Mouse (Mus musculus) forebrain, postnatal 0 days (tissue): ENCODE data around the gene Klhdc10. TPM values are rescaled to one million over a fixed set of nuclear protein-coding genes. Genes with fewer than 3 reads are reported as not detected.
A peak's percentile ranks its signal among the peaks of the same experiment; 100 is the strongest.

Experiments used
- ATAC-seq: fragments of 200-750 bp; cut with Nextera tagmentation; 2 replicates; pipeline ENCODE4 v1.8.0; 2017; ENCODE audit warnings: mild to moderate bottlenecking, moderate library complexity
- DNase-seq: peaks from one replicate; pipeline ENCODE4 v3.0.0-alpha.2; 2015
- H3K27ac ChIP-seq: fragments of 300-500 bp; sonication (generic); 2 replicates; pipeline ENCODE4 v1.5.1; 2014; ENCODE audit warnings: low read depth, mild to moderate bottlenecking, antibody characterized with exemption, low read length, moderate library complexity, mixed read lengths
- H3K27me3 ChIP-seq: fragments of 300-500 bp; sonication (generic); 2 replicates; pipeline ENCODE4 v1.6.1; 2014; ENCODE audit warnings: mild to moderate bottlenecking, low read length, mixed read lengths; ENCODE audit not compliant: insufficient read depth
- H3K36me3 ChIP-seq: fragments of 300-500 bp; sonication (generic); 2 replicates; pipeline ENCODE4 v1.6.1; 2014; ENCODE audit warnings: mild to moderate bottlenecking, moderate library complexity; ENCODE audit not compliant: insufficient read depth
- H3K4me1 ChIP-seq: fragments of 300-500 bp; sonication (generic); 2 replicates; pipeline ENCODE4 v1.6.1; 2014; ENCODE audit warnings: antibody characterized with exemption; ENCODE audit not compliant: insufficient read depth
- H3K4me2 ChIP-seq: fragments of 300-500 bp; sonication (generic); 2 replicates; pipeline ENCODE4 v1.6.1; 2014; ENCODE audit warnings: low read depth, mild to moderate bottlenecking, moderate library complexity
- H3K4me3 ChIP-seq: fragments of 300-500 bp; sonication (generic); 2 replicates; pipeline ENCODE4 v1.5.1; 2014; ENCODE audit warnings: low read depth, low read length, mixed read lengths
- H3K9ac ChIP-seq: fragments of 300-500 bp; sonication (generic); 2 replicates; pipeline ENCODE4 v1.6.1; 2014; ENCODE audit warnings: mild to moderate bottlenecking
- H3K9me3 ChIP-seq: fragments of 300-500 bp; sonication (generic); 2 replicates; pipeline ENCODE4 v1.6.1; 2016; ENCODE audit warnings: low read length
- CTCF ChIP-seq: sonication (generic); IDR thresholded peaks from 2 replicates; pipeline ENCODE4 v1.5.1; 2016; ENCODE audit warnings: antibody characterized with exemption, control low read depth, low read depth
- WGBS: fragments of 180-500 bp; shearing (Covaris S2); extraction: QIAGEN DNeasy Blood & Tissue Kit; methylation state at CpG from one replicate; pipeline ENCODE4 v1.1.7; 2014; 5-methylcytosine and 5-hydroxymethylcytosine counted together
- polyA plus RNA-seq: library from polyadenylated mRNA; unstranded; fragments of >200 nt; fragmentation: Nextera tagmentation; extraction: Ambion mirVana; gene quantifications from 2 replicates; pipeline ENCODE4 v1.2.1, GENCODE M21; 2015
- total RNA-seq: library from RNA; depleted of rRNA; stranded (reverse); fragments of >200 nt; gene quantifications from 2 replicates; pipeline ENCODE4 v1.2.3, GENCODE M21; 2014

The Klhdc10 gene
- total and polyA plus RNA-seq, 2 experiments from 2014 or later = 24.3 to 160 TPM

DNA sequence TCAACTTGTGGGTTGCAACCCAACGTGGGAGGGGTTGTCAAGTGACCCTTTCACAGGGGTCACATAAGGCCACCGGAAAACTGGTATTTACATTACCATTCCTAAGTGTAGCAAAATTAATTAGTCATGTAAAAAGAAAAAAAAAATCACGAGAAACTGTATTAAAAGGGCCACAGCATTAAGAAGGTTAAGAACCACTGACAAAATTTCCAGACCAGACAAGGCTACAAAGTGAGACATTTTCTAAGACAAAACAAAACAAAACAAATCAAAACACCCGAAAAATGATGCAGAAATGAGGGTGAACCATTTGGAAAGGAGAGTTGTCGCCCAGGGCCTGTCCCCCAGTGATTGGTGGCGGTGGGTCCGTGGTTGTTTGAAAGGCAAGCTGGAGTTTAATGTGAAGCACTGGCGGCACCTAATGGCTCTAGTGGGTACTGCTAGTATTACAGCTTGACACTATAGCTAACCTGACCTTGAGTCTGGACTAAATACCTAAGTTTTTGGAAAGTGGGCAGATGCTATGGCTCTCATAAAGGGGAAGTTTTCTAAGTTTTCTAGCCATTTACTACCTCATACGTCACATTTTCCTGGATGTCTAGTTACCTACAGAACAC, 44.0 kb upstream of the Klhdc10 start:
- H3K4me2 ChIP-seq = no peak overlapping the region
- no peaks in the 10 kb centered on the region for H3K4me1 ChIP-seq
- no peak overlapping the region for H3K27ac ChIP-seq
- no peak overlapping the region for H3K4me3 ChIP-seq
- no peaks in the 10 kb centered on the region for H3K9me3 ChIP-seq
- H3K27me3 ChIP-seq = no peaks in the 10 kb centered on the region
- TF ChIP-seq CTCF = peak; percentile 95
- WGBS = 20% methylated on average over 9 of the region's 9 CpGs
- peak; percentile 88 for DNase-seq
- no peak overlapping the region for H3K9ac ChIP-seq
- ATAC-seq = peak; percentile 88
- no peaks in the 10 kb centered on the region for H3K36me3 ChIP-seq

DNA sequence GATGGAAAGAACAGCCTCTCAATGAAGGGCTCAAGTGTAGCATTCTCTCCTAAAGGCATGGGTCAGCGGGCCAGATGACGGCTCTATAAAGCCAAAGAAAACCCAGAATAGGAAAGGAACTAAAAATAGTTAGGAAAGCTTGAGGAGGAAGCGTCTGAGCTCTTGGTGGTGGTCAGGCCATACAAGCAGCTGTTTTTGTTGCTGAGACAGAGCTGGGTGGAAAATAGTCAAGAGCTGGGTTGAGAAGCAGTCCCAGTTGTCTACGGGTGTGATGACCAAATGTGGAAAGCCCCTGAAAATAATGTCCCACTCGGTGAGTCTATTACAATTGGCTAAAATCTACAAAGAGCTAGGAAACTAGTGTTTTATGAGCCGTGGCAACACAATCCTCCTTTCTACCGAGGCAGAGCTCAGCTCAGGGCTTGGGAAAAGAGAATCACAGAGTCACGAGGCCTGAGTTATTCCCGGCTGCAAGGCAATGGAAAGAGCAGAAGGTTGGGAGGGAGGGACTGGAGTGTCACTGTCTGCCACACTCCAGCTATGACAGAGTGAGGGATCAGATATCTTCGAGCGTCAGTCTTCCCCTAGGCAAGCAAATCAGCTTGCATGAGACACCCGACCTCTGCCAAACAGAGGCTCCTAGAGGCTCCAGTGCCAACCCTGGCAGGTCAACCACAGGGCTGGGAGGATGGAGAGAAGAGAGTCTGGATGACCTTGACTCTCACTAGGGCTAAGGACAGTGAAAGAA, 41.7 kb upstream of the Klhdc10 start:
- Histone ChIP-seq H3K4me2 (no peak overlapping the region), H3K27me3 (no peaks in the 10 kb centered on the region), H3K9ac (no peak overlapping the region), H3K9me3 (no peaks in the 10 kb centered on the region), H3K4me3 (no peak overlapping the region), H3K36me3 (peaks cover 8% of the 10 kb centered on the region), H3K4me1 (no peaks in the 10 kb centered on the region), H3K27ac (no peak overlapping the region)
- ATAC-seq (no peak), DNase-seq (no peak)
- 75% methylated on average over 12 of the region's 12 CpGs for WGBS
- no peak for TF ChIP-seq CTCF

DNA sequence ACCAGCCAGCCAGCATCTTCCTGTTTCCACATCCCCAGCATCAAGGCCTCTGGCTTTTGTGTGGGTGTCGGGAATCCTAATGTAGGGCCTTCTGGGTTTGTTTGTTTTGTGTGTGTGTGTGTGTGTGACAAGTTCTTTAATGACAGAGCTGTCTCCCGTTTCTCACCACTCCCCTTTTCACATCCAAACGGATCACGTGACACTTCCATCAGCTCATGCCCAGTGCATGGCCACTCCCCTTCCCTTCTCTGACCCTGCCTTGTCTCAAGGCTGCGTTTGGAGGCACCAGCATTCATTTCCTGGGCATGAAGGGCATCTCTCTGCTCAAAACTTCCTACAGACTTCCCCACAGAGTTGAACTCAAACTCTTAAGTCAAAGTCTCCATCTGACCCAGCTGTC, 37.9 kb upstream of the Klhdc10 start:
- no peak overlapping the region for H3K9ac ChIP-seq
- H3K4me1 ChIP-seq = no peaks in the 10 kb centered on the region
- no peaks in the 10 kb centered on the region for H3K27me3 ChIP-seq
- 44% methylated on average over 5 of the region's 5 CpGs for WGBS
- peaks cover 41% of the 10 kb centered on the region for H3K36me3 ChIP-seq
- H3K9me3 ChIP-seq = no peaks in the 10 kb centered on the region
- no peak for ATAC-seq
- no peak overlapping the region for H3K27ac ChIP-seq
- no peak overlapping the region for H3K4me2 ChIP-seq
- no peak for TF ChIP-seq CTCF
- DNase-seq = no peak
- no peak overlapping the region for H3K4me3 ChIP-seq

DNA sequence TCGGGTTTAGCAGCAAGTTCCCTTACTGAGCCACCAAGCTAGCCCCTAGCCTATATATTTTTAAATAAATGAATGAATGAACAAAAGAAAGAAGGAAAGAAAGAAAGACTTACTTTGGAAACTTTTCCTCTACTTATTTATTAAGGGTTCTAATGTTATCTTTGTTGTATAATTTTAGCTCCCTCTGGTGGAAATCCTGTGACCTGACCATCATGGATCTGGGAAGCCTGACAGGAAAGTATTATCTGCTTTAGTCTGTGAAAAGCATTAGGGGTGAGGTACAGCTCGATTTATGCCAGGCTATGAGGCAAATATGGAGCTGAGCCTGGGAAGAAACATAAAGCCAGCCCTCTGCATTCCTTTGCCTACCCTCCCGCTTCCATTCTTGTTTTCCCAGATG, 32.4 kb upstream of the Klhdc10 start:
- no peak overlapping the region for H3K4me3 ChIP-seq
- DNase-seq = no peak
- peak; percentile 41 for TF ChIP-seq CTCF
- H3K4me1 ChIP-seq = no peaks in the 10 kb centered on the region
- H3K4me2 ChIP-seq = no peak overlapping the region
- H3K9ac ChIP-seq = no peak overlapping the region
- H3K36me3 ChIP-seq = peaks cover 79% of the 10 kb centered on the region
- ATAC-seq = no peak
- no peak overlapping the region for H3K27ac ChIP-seq
- no peaks in the 10 kb centered on the region for H3K27me3 ChIP-seq
- H3K9me3 ChIP-seq = no peaks in the 10 kb centered on the region
- WGBS = 82% methylated on average over 3 of the region's 3 CpGs

DNA sequence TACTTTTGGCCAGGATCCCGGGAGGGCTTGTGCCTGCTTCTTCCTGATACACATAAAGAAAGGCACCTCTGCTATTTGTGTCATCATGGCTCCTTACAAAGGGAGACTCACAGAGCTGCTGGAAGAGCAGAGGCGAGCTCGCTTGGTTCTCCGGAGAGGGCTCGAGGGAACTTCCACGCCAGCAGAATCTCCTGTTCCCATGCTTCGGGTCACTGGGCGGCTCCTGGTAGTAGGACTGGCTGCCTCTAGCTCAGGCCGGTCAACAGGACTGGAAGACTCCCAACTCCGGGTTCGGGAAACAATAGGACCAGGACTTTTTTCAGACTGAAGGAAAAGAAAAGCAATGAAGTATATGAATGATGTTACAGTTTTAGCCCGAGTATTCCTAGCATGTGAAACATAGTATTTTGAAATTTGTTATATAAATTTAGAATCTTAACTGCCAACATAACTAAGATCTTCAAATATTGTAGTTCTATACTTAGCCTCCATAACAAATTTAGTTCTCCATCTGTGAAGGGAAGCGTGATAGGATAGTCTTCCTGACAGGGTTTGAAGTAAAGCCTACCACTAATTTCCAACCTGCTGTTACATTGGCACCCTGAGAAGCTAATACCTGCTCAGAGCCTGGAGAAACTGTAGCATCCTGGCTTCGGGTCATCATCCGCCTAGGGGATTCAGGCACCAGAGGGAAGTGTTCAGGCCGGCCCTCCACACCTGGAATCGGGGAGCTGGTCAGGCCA, 28.9 kb upstream of the Klhdc10 start:
- Histone ChIP-seq H3K27ac (no peak overlapping the region), H3K4me2 (no peak overlapping the region), H3K4me1 (no peaks in the 10 kb centered on the region), H3K4me3 (no peak overlapping the region), H3K9ac (no peak overlapping the region), H3K27me3 (no peaks in the 10 kb centered on the region), H3K36me3 (peaks cover 79% of the 10 kb centered on the region), H3K9me3 (no peaks in the 10 kb centered on the region)
- 90% methylated on average over 17 of the region's 17 CpGs for WGBS
- DNase-seq = no peak
- no peak for ATAC-seq
- TF ChIP-seq CTCF = no peak

DNA sequence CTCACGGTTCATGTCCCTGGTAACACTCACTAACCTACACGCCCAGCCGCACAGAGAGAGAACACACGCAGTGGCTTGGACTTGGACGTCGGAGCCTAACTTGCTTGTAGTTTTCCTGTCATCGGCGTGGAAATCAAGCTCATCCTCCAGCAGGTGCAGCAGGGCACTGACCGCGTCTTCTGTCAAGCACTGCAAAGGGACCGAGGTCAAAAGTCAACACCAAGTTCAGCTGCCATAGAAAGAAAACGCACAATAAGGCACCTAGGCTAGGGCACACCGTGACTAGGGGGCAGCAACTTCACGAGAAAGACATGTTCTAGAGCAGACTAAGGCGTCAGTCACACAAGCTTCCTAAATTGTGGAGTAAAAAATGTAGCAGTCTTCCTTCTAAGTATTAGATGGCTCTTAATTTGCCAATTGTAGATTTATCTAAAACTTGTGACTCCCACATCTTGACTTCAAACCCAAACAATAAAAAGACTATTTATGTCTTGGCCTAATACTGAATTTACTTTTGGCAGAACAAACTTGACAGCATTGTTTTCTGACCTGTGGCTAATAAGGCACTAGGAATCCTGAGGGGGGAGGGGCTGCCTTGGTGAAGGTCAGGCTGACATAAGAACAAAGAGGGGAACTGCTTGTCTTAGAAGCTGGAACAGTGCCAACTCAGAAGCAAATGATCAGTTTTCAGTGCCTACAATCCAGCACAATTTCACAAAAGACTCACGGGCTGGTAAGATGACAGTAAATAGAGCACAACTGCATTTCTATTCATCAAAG, 26.7 kb upstream of the Klhdc10 start:
- no peak for TF ChIP-seq CTCF
- H3K27me3 ChIP-seq = no peaks in the 10 kb centered on the region
- H3K9me3 ChIP-seq = no peaks in the 10 kb centered on the region
- 83% methylated on average over 16 of the region's 16 CpGs for WGBS
- no peak overlapping the region for H3K9ac ChIP-seq
- no peaks in the 10 kb centered on the region for H3K4me1 ChIP-seq
- no peak overlapping the region for H3K4me3 ChIP-seq
- no peak overlapping the region for H3K4me2 ChIP-seq
- DNase-seq (no peak), ATAC-seq (no peak)
- peaks cover 71% of the 10 kb centered on the region for H3K36me3 ChIP-seq
- H3K27ac ChIP-seq = no peak overlapping the region
